Mouse (Mus musculus) liver, embryonic 14.5 days (tissue): ENCODE measurements at regions not wholly inside any gene's neighbourhood (a gene's known extent, or its start where the extent isn't known, plus 50 kb on each side); places are given as distances from the start of the nearest gene placed in this dataset.

Experiments used
- ATAC-seq: fragments of 200-750 bp; cut with Nextera tagmentation; 2 replicates; pipeline ENCODE4 v1.8.0; 2017; ENCODE audit warnings: moderate number of reproducible peaks, mild to moderate bottlenecking, moderate library complexity; ENCODE audit not compliant: insufficient read depth
- DNase-seq, 3 experiments: peaks; one replicate each; pipeline ENCODE4 v3.0.0-alpha.2; 2012 to 2013; ENCODE audit warnings: low read depth in 3 of 3, low spot score in 3 of 3
- H3K27ac ChIP-seq: fragments of 300-500 bp; sonication (generic); 2 replicates; pipeline ENCODE4 v1.5.1; 2014; ENCODE audit warnings: moderate library complexity, mild to moderate bottlenecking, control low read depth, inconsistent platforms
- H3K27me3 ChIP-seq: fragments of 300-500 bp; sonication (generic); 2 replicates; pipeline ENCODE4 v1.6.1; 2014; ENCODE audit warnings: mild to moderate bottlenecking, low read length, moderate library complexity; ENCODE audit not compliant: control insufficient read depth, insufficient read depth
- H3K36me3 ChIP-seq: fragments of 300-500 bp; sonication (generic); replicated peaks from 2 replicates; pipeline ENCODE4 v1.6.1; 2014; ENCODE audit warnings: low read depth; ENCODE audit not compliant: control insufficient read depth, insufficient read depth
- H3K4me1 ChIP-seq, 2 experiments: fragments of 200-500 bp in 1 of 2; fragments of 300-500 bp in 1 of 2; sonication (generic) in 1 of 2; replicated peaks; 2 replicates each; pipeline ENCODE4 v1.6.1; 2012 to 2014; ENCODE audit warnings: antibody characterized with exemption in 1 of 2, inconsistent platforms in 1 of 2, low read length in 1 of 2; ENCODE audit not compliant: control insufficient read depth in 2 of 2, insufficient read depth in 2 of 2
- H3K4me2 ChIP-seq: fragments of 300-500 bp; sonication (generic); 2 replicates; pipeline ENCODE4 v1.6.1; 2014; ENCODE audit warnings: low read depth, mild to moderate bottlenecking, control low read depth, moderate library complexity
- H3K4me3 ChIP-seq, 2 experiments: fragments of 200-500 bp in 1 of 2; fragments of 300-500 bp in 1 of 2; sonication (generic) in 1 of 2; 2 replicates each; pipeline ENCODE4 v1.5.1; 2012 to 2014; ENCODE audit warnings: low read depth in 2 of 2, low read length in 2 of 2, mild to moderate bottlenecking in 2 of 2, control low read depth in 1 of 2, inconsistent platforms in 1 of 2, moderate library complexity in 1 of 2; ENCODE audit not compliant: insufficient read depth in 1 of 2
- H3K9ac ChIP-seq: fragments of 300-500 bp; sonication (generic); replicated peaks from 2 replicates; pipeline ENCODE4 v1.6.1; 2014; ENCODE audit warnings: mild to moderate bottlenecking, control low read depth, moderate library complexity
- H3K9me3 ChIP-seq: fragments of 300-500 bp; sonication (generic); 2 replicates; pipeline ENCODE4 v1.6.1; 2016; ENCODE audit warnings: low read length, mixed read lengths; ENCODE audit not compliant: control insufficient read depth
- CTCF ChIP-seq: IDR thresholded peaks from 2 replicates; pipeline ENCODE4 v1.5.1; 2016; ENCODE audit warnings: antibody characterized with exemption, low read depth, control low read depth
- EP300 ChIP-seq: IDR thresholded peaks from 2 replicates; pipeline ENCODE4 v1.6.1; 2016; ENCODE audit warnings: antibody characterized with exemption, low read depth
- WGBS: fragments of 180-500 bp; shearing (Covaris S2); extraction: QIAGEN DNeasy Blood & Tissue Kit; methylation state at CpG from one replicate; pipeline ENCODE4 v1.1.7; 2014; ENCODE audit not compliant: insufficient replicate concordance; 5-methylcytosine and 5-hydroxymethylcytosine counted together

- 68% methylated on average over 10 of the region's 10 CpGs for WGBS
- Histone ChIP-seq H3K4me1 (no peaks in the 10 kb centered on the region), H3K9ac (no peak overlapping the region), H3K27me3 (no peaks in the 10 kb centered on the region), H3K4me3 (no peak overlapping the region), H3K36me3 (no peaks in the 10 kb centered on the region), H3K9me3 (no peaks in the 10 kb centered on the region; the same call in 1 of the 2 replicates), H3K27ac (no peak overlapping the region), H3K4me2 (no peak overlapping the region)
- TF ChIP-seq CTCF = no peak
- TF ChIP-seq EP300 = no peak
- ATAC-seq (no peak), DNase-seq (no peak)
Measured at GRCm38 (mm10) chr12:107212826-107213225, 275.6 kb upstream of the 3110018I06Rik start.

- Histone ChIP-seq H3K4me1 (no peaks in the 10 kb centered on the region), H3K4me3 (no peak overlapping the region), H3K27me3 (no peaks in the 10 kb centered on the region), H3K36me3 (no peaks in the 10 kb centered on the region), H3K27ac (no peak overlapping the region), H3K9ac (no peak overlapping the region), H3K4me2 (no peak overlapping the region), H3K9me3 (no peaks in the 10 kb centered on the region)
- WGBS = 52% methylated on average over 8 of the region's 8 CpGs
- DNase-seq (no peak), ATAC-seq (no peak)
- TF ChIP-seq EP300 = no peak
- no peak for TF ChIP-seq CTCF
Measured at GRCm38 (mm10) chr12:107216119-107216518, 272.3 kb upstream of the 3110018I06Rik start.

GRCm38 (mm10) chr12:107221276-107221970 is 267.0 kb upstream of the 3110018I06Rik start:
- 54% methylated on average over 7 of the region's 7 CpGs for WGBS
- H3K4me1 ChIP-seq = no peaks in the 10 kb centered on the region
- H3K9me3 ChIP-seq = no peaks in the 10 kb centered on the region
- DNase-seq = no peak
- no peaks in the 10 kb centered on the region for H3K36me3 ChIP-seq
- H3K4me2 ChIP-seq = no peak overlapping the region
- no peak overlapping the region for H3K9ac ChIP-seq
- no peak overlapping the region for H3K4me3 ChIP-seq
- H3K27me3 ChIP-seq = no peaks in the 10 kb centered on the region
- no peak overlapping the region for H3K27ac ChIP-seq
- ATAC-seq = no peak
- TF ChIP-seq CTCF (no peak), EP300 (no peak)

GRCm38 (mm10) chr12:107222106-107222505 is 266.3 kb upstream of the 3110018I06Rik start:
- Histone ChIP-seq H3K27me3 (no peaks in the 10 kb centered on the region), H3K4me2 (no peak overlapping the region), H3K9me3 (no peaks in the 10 kb centered on the region), H3K4me1 (no peaks in the 10 kb centered on the region), H3K9ac (no peak overlapping the region), H3K36me3 (no peaks in the 10 kb centered on the region), H3K4me3 (no peak overlapping the region), H3K27ac (no peak overlapping the region)
- TF ChIP-seq CTCF = no peak
- no peak for TF ChIP-seq EP300
- no peak for DNase-seq
- WGBS = 55% methylated on average over 7 of the region's 7 CpGs
- ATAC-seq = no peak

GRCm38 (mm10) chr12:107230097-107230496 is 258.3 kb upstream of the 3110018I06Rik start:
- H3K4me3 ChIP-seq = no peak overlapping the region
- no peaks in the 10 kb centered on the region for H3K27me3 ChIP-seq
- no peak overlapping the region for H3K4me2 ChIP-seq
- no peaks in the 10 kb centered on the region for H3K4me1 ChIP-seq
- no peaks in the 10 kb centered on the region for H3K9me3 ChIP-seq
- H3K36me3 ChIP-seq = no peaks in the 10 kb centered on the region
- DNase-seq (no peak), ATAC-seq (no peak)
- WGBS = 53% methylated on average over 3 of the region's 3 CpGs
- no peak overlapping the region for H3K27ac ChIP-seq
- no peak overlapping the region for H3K9ac ChIP-seq
- no peak for TF ChIP-seq CTCF
